Mouse (Mus musculus): ENCODE measurements around the gene Fhit. TPM values are rescaled to one million over a fixed set of nuclear protein-coding genes. Genes with fewer than 3 reads are reported as not detected.
A peak's percentile ranks its signal among the peaks of the same experiment; 100 is the strongest.

Fhit gene
- polyA plus RNA-seq, 1 experiment from 2014 or later: 6.9 TPM

DNA sequence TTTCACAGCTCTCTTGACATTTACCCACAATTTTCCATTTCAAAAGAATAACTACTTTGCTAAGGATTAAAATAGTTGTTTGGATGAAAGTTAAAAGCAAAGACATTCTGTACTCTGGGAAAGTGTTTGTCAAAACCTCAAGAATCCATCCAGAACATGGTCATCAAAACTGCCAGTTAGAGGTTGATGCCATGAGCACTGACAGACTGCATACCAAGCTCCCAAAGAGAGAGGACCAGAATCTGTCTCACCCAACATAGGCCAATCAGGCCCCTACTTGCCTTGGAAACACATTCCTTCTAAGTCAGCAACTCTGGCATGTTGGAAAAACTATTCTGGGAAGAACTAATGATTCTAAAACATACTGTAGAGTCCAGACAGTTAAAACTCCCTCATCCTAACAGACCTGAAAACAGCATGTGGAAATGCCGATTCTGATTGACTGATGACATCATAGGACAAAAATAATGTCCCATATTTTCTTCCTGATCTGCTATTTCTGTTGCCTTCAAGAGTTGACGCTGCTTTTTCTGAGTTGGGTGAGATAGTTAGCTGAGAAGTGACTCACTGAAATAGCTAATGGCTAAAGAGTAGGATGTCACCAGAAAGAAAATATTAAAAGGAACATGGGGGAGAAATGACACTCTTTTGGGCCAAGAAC lies 1114.6 kb downstream of the Fhit start:
- Histone ChIP-seq H3K4me3 (ENCODE audit: low read depth, low read length) (no peak overlapping the region), H3K9ac (replicated peaks; ENCODE audit: low read depth, low read length) (no peak overlapping the region), H3K4me1 (ENCODE audit: control insufficient read depth, insufficient read depth, low read length) (no peaks in the 10 kb centered on the region), H3K27me3 (ENCODE audit: control insufficient read depth, insufficient read depth, low read length) (no peaks in the 10 kb centered on the region), H3K4me2 (ENCODE audit: low read depth, low read length) (no peak overlapping the region), H3K9me3 (ENCODE audit: control insufficient read depth, low read length) (no peaks in the 10 kb centered on the region), H3K36me3 (ENCODE audit: control insufficient read depth, insufficient read depth, low read length) (no peaks in the 10 kb centered on the region), H3K27ac (ENCODE audit: low read depth, low read length) (no peak overlapping the region)
- WGBS: 97% methylated on average over 2 of the region's 2 CpGs
- no peak for ATAC-seq (ENCODE audit: low read depth)

GRCm38 (mm10) chr14:10046336-10047122 lies 1115.3 kb downstream of the Fhit start:
- Histone ChIP-seq H3K27me3 (ENCODE audit: control insufficient read depth, insufficient read depth, low read length) (no peaks in the 10 kb centered on the region), H3K4me3 (ENCODE audit: low read depth, low read length) (no peak overlapping the region), H3K36me3 (ENCODE audit: control insufficient read depth, insufficient read depth, low read length) (no peaks in the 10 kb centered on the region), H3K9ac (replicated peaks; ENCODE audit: low read depth, low read length) (no peak overlapping the region), H3K9me3 (ENCODE audit: control insufficient read depth, low read length) (no peaks in the 10 kb centered on the region), H3K4me2 (ENCODE audit: low read depth, low read length) (no peak overlapping the region), H3K27ac (ENCODE audit: low read depth, low read length) (no peak overlapping the region), H3K4me1 (ENCODE audit: control insufficient read depth, insufficient read depth, low read length) (no peaks in the 10 kb centered on the region)
- no peak for ATAC-seq (ENCODE audit: low read depth)
- WGBS: 24% methylated on average over 7 of the region's 7 CpGs

- Histone ChIP-seq H3K27ac (ENCODE audit: low read depth, low read length) (no peak overlapping the region), H3K36me3 (ENCODE audit: control insufficient read depth, insufficient read depth, low read length) (no peaks in the 10 kb centered on the region), H3K4me2 (ENCODE audit: low read depth, low read length) (no peak overlapping the region), H3K4me3 (ENCODE audit: low read depth, low read length) (no peak overlapping the region), H3K9ac (replicated peaks; ENCODE audit: low read depth, low read length) (no peak overlapping the region), H3K9me3 (ENCODE audit: control insufficient read depth, low read length) (no peaks in the 10 kb centered on the region), H3K27me3 (ENCODE audit: control insufficient read depth, insufficient read depth, low read length) (no peaks in the 10 kb centered on the region), H3K4me1 (ENCODE audit: control insufficient read depth, insufficient read depth, low read length) (no peaks in the 10 kb centered on the region)
- WGBS: 87% methylated on average over 6 of the region's 6 CpGs
- no peak for ATAC-seq (ENCODE audit: low read depth)
Measured at GRCm38 (mm10) chr14:10038021-10038420, 1123.8 kb downstream of the Fhit start.

DNA sequence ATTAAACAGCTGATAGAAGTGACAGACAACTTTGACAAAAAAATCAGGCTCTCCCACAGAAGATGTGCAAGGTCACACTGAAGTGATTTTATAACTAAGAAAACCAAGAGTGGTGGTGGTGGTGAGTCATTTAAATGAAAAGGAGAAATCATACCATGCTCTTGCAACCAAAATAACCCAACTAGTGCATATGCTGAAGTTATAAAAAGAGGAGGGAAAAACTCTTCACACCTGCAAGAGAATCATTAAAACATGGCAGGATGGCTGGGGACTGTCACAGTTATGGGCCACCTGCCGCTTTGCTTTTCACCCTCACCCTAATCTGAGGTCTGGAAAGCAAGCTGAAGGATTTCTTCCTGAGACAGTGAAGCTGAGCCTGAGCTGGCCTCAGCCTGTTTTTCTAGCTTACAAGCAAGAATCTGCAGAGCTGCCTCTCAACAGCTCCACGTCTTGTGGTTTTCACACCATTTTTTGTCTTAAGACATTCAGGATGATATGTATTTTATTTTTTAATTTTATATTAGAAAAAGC lies 1125.1 kb downstream of the Fhit start:
- Histone ChIP-seq H3K27me3 (ENCODE audit: control insufficient read depth, insufficient read depth, low read length) (no peaks in the 10 kb centered on the region), H3K4me3 (ENCODE audit: low read depth, low read length) (no peak overlapping the region), H3K27ac (ENCODE audit: low read depth, low read length) (no peak overlapping the region), H3K4me2 (ENCODE audit: low read depth, low read length) (no peak overlapping the region), H3K4me1 (ENCODE audit: control insufficient read depth, insufficient read depth, low read length) (no peaks in the 10 kb centered on the region), H3K36me3 (ENCODE audit: control insufficient read depth, insufficient read depth, low read length) (no peaks in the 10 kb centered on the region), H3K9me3 (ENCODE audit: control insufficient read depth, low read length) (no peaks in the 10 kb centered on the region), H3K9ac (replicated peaks; ENCODE audit: low read depth, low read length) (no peak overlapping the region)
- no peak for ATAC-seq (ENCODE audit: low read depth)
- WGBS: 80% methylated on average over 2 of the region's 2 CpGs

GRCm38 (mm10) chr14:10035682-10036081 lies 1126.2 kb downstream of the Fhit start:
- no peaks in the 10 kb centered on the region for H3K36me3 ChIP-seq (ENCODE audit: control insufficient read depth, insufficient read depth, low read length)
- no peaks in the 10 kb centered on the region for H3K9me3 ChIP-seq (ENCODE audit: control insufficient read depth, low read length)
- no peak overlapping the region for H3K27ac ChIP-seq (ENCODE audit: low read depth, low read length)
- 14% methylated on average over 3 of the region's 3 CpGs for WGBS
- no peak for ATAC-seq (ENCODE audit: low read depth)
- no peaks in the 10 kb centered on the region for H3K4me1 ChIP-seq (ENCODE audit: control insufficient read depth, insufficient read depth, low read length)
- no peaks in the 10 kb centered on the region for H3K27me3 ChIP-seq (ENCODE audit: control insufficient read depth, insufficient read depth, low read length)
- no peak overlapping the region for H3K9ac ChIP-seq (replicated peaks; ENCODE audit: low read depth, low read length)
- H3K4me3 ChIP-seq (ENCODE audit: low read depth, low read length): no peak overlapping the region
- H3K4me2 ChIP-seq (ENCODE audit: low read depth, low read length): no peak overlapping the region

GRCm38 (mm10) chr14:10035270-10035669 lies 1126.6 kb downstream of the Fhit start:
- ATAC-seq (ENCODE audit: low read depth): no peak
- Histone ChIP-seq H3K9me3 (ENCODE audit: control insufficient read depth, low read length) (no peaks in the 10 kb centered on the region), H3K9ac (replicated peaks; ENCODE audit: low read depth, low read length) (no peak overlapping the region), H3K4me2 (ENCODE audit: low read depth, low read length) (no peak overlapping the region), H3K27ac (ENCODE audit: low read depth, low read length) (no peak overlapping the region), H3K36me3 (ENCODE audit: control insufficient read depth, insufficient read depth, low read length) (no peaks in the 10 kb centered on the region), H3K4me1 (ENCODE audit: control insufficient read depth, insufficient read depth, low read length) (no peaks in the 10 kb centered on the region), H3K4me3 (ENCODE audit: low read depth, low read length) (no peak overlapping the region), H3K27me3 (ENCODE audit: control insufficient read depth, insufficient read depth, low read length) (no peaks in the 10 kb centered on the region)
- 15% methylated on average over 2 of the region's 2 CpGs for WGBS

GRCm38 (mm10) chr14:10023382-10023781 lies 1138.5 kb downstream of the Fhit start:
- 94% methylated on average over 2 of the region's 2 CpGs for whole genome bisulfite sequencing
- no peak for ATAC-seq (ENCODE audit: low read depth)
- H3K4me2 ChIP-seq (ENCODE audit: low read depth, low read length): no peak overlapping the region
- no peaks in the 10 kb centered on the region for H3K36me3 ChIP-seq (ENCODE audit: control insufficient read depth, insufficient read depth, low read length)
- no peaks in the 10 kb centered on the region for H3K4me1 ChIP-seq (ENCODE audit: control insufficient read depth, insufficient read depth, low read length)
- no peaks in the 10 kb centered on the region for H3K9me3 ChIP-seq (ENCODE audit: control insufficient read depth, low read length)
- H3K27ac ChIP-seq (ENCODE audit: low read depth, low read length): no peak overlapping the region
- no peak overlapping the region for H3K4me3 ChIP-seq (ENCODE audit: low read depth, low read length)
- no peak overlapping the region for H3K9ac ChIP-seq (replicated peaks; ENCODE audit: low read depth, low read length)
- no peaks in the 10 kb centered on the region for H3K27me3 ChIP-seq (ENCODE audit: control insufficient read depth, insufficient read depth, low read length)

DNA sequence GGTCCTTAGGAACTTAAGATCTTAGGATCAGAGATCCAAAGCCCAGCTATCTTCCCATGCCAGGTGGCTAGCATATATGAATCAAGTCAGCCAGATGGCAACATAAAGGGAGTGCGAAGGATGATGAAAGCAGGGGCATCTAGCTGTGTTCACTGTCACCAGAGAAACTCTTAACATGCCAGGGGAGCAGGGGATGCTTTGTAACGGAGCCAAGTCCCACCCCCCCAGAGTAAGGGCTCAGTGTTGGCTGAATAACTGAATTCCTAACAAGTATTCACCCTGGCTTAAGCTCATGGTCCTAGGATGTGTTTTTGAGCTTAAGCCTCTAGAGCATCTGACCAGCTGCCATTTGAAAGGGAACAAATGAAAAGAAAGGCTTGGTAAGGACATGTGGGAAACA lies 1139.5 kb downstream of the Fhit start:
- Histone ChIP-seq H3K4me2 (ENCODE audit: low read depth, low read length) (no peak overlapping the region), H3K36me3 (ENCODE audit: control insufficient read depth, insufficient read depth, low read length) (no peaks in the 10 kb centered on the region), H3K9ac (replicated peaks; ENCODE audit: low read depth, low read length) (no peak overlapping the region), H3K4me3 (ENCODE audit: low read depth, low read length) (no peak overlapping the region), H3K9me3 (ENCODE audit: control insufficient read depth, low read length) (no peaks in the 10 kb centered on the region), H3K27ac (ENCODE audit: low read depth, low read length) (no peak overlapping the region), H3K4me1 (ENCODE audit: control insufficient read depth, insufficient read depth, low read length) (no peaks in the 10 kb centered on the region), H3K27me3 (ENCODE audit: control insufficient read depth, insufficient read depth, low read length) (no peaks in the 10 kb centered on the region)
- WGBS: 40% methylated on average over 2 of the region's 2 CpGs
- peak; percentile 46; the same call in 1 of the 2 replicates for ATAC-seq (ENCODE audit: low read depth)

- ATAC-seq (ENCODE audit: low read depth): no peak
- H3K36me3 ChIP-seq (ENCODE audit: control insufficient read depth, insufficient read depth, low read length): no peaks in the 10 kb centered on the region
- no peaks in the 10 kb centered on the region for H3K9me3 ChIP-seq (ENCODE audit: control insufficient read depth, low read length)
- H3K4me2 ChIP-seq (ENCODE audit: low read depth, low read length): no peak overlapping the region
- 92% methylated on average over 5 of the region's 5 CpGs for WGBS
- H3K9ac ChIP-seq (replicated peaks; ENCODE audit: low read depth, low read length): no peak overlapping the region
- H3K4me1 ChIP-seq (ENCODE audit: control insufficient read depth, insufficient read depth, low read length): no peaks in the 10 kb centered on the region
- H3K27me3 ChIP-seq (ENCODE audit: control insufficient read depth, insufficient read depth, low read length): no peaks in the 10 kb centered on the region
- no peak overlapping the region for H3K27ac ChIP-seq (ENCODE audit: low read depth, low read length)
- H3K4me3 ChIP-seq (ENCODE audit: low read depth, low read length): no peak overlapping the region
Measured at GRCm38 (mm10) chr14:10020400-10021140, 1141.3 kb downstream of the Fhit start.
